Mouse (Mus musculus): ENCODE data around the gene Ndufv1.

The Ndufv1 gene

DNA sequence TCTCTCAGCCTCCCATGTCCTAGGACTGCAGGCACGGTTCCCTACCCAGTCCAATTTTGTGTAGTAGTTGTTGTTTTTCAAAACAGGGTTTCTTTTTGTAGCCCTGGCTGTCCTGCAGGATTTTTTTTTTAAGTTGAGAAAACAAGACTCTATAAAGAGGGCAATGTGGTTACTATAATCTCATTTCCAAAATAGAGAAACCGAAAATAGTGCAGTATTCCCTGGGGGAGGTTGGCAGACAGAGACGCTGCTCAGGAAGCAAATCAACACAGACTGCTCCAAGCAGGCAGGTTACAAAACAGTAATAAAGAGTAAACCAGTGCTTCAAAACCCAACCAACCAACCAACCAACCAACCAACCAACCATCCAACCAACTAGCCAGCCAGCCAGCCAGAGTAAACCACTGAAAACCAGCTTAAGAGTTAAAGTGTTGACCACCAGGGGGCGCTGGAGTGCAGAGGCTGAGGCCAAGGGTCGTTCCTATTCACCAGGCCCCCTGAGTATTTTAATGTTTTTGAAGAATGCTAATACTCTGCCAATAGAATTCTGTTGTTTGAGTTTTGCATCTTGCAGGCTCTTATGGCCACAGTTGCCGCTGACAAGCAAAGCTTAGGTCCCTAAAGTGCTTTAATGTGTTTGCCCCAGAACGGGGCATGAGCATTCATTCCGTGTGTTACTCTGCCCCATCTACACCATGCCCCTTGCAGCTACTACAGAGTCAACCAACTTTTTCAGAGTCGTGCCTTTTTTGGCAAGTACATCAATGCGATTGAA lies 39.3 kb upstream of the Ndufv1 start:
- CTCF ChIA-PET, result interaction anchor here (0.5 to 4.7 kb wide), 104 partner anchors 9 to 989 kb away, joined by 3 to 53 read pairs (median 4); partner anchors contain the start of genes Ndufv1 (in 4 of the 4), Aip (in 2 of the 4), Cdk2ap2 (in 2 of the 4) and Pold4 (in 2 of the 4)

DNA sequence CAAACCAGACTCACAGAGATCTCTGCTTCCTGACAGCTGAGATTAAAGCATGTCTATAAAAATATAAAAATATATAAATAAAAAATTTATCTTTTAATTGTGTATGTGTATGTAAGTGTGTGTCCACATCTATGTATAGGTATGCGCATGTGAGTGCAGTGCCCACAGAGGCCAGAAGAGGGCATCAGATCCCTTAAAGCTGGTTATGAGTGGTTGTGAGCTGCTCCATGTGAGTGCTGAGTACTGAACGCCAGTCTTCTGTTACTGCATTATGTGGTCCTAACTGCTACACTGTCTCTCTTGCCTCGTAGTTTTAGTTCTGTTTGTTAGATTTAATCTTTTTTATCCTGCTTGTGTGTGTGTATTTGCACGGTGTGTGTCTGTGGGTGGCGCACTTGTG lies 38.4 kb upstream of the Ndufv1 start:
- CTCF ChIA-PET, result interaction anchor here (0.5 to 4.7 kb wide), 47 partner anchors 9 to 347 kb away, joined by 3 to 53 read pairs (median 5); partner anchors contain the start of genes Cdk2ap2 (in 2 of the 4), Ndufv1 (in 2 of the 4), Gm49405 (in 1 of the 4) and Grk2 (in 1 of the 4)
- POLR2A ChIA-PET, result interaction anchor here in 2 of 4 experiments (0.9 to 8.7 kb wide), 11 partner anchors 8 to 459 kb away, joined by 3 to 98 read pairs (median 6); partner anchors contain the start of genes Cdk2ap2 (in 1 of the 2), Gstp1 (in 1 of the 2) and Pcx (in 1 of the 2)

More for the DNA sequence above, 39.3 kb upstream of the Ndufv1 start:
- POLR2A ChIA-PET, result interaction anchor here (0.5 to 8.7 kb wide), 27 partner anchors 8 to 600 kb away, joined by 3 to 98 read pairs (median 3); partner anchors contain the start of genes Cdk2ap2 (in 2 of the 4), Gstp1 (in 2 of the 4), Clcf1 (in 1 of the 4) and Ndufv1 (in 1 of the 4)

DNA sequence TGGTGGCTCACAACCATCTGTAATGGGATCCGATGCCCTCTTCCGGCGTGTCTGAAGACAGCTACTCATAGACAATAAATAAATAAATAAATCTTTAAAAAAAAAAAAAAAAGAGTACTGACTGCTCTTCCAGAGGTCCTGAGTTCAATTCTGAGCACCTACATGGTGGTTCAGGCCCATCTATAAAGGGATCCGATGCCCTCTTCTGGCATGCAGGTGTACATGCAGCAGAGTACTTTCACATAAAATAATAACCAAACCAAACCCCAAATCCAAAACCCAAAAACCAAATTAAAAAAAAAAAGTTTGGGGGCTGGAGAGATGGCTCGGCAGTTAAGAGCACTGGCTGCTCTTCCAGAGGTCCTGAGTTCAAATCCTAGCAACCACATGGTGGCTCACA lies 36.5 kb upstream of the Ndufv1 start:
- ChIA-PET POLR2A (interaction anchor here in 3 of 4 experiments (0.6 to 8.7 kb wide), 10 partner anchors 9 to 129 kb away, joined by 3 to 98 read pairs (median 25); partner anchors contain the start of genes Ndufv1 (in 2 of the 3), Gstp1 (in 1 of the 3) and Gstp3 (in 1 of the 3)), CTCF (interaction anchor here in 3 of 4 experiments (0.6 to 4.8 kb wide), 17 partner anchors 8 to 330 kb away, joined by 3 to 39 read pairs (median 4); partner anchors contain the start of genes Gstp3 (in 2 of the 3), Aip (in 1 of the 3), Gm49405 (in 1 of the 3) and Ndufv1 (in 1 of the 3))

DNA sequence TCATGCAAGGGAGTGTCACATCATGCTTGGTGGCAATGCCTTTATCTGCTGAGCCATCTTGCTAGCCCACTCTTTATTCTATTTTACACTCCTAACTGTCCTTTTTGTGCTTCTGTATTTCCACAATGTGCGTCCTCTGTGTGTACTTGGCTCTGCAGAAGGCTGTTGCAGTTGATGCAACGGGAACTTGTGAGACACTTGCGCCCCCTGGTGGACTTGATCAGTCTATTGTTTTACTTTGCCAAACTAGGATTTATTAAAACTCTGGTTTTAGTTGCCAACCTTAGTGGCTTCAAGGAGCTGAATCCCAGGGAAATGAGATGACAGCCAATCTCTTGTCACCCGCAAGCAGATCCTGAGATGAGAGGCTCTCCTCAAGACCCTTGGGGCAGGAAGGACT lies 35.3 kb upstream of the Ndufv1 start:
- POLR2A ChIA-PET, result interaction anchor here (0.6 to 8.7 kb wide), 52 partner anchors 9 to 1764 kb away, joined by 3 to 109 read pairs (median 10); partner anchors contain the start of genes Gm49405 (in 3 of the 4), Gstp1 (in 3 of the 4), Gstp3 (in 3 of the 4) and Ndufv1 (in 3 of the 4)
- CTCF ChIA-PET, result interaction anchor here (0.6 to 4.8 kb wide), 22 partner anchors 9 to 649 kb away, joined by 3 to 39 read pairs (median 4); partner anchors contain the start of genes Gstp1 (in 2 of the 4), Ndufv1 (in 2 of the 4), Aldh3b1 (in 1 of the 4) and Gm49405 (in 1 of the 4)

- ChIA-PET CTCF (interaction anchor here (0.5 to 4.8 kb wide), 60 partner anchors 9 to 915 kb away, joined by 3 to 39 read pairs (median 4); partner anchors contain the start of genes Ndufv1 (in 4 of the 4), Gstp1 (in 3 of the 4), Cdk2ap2 (in 2 of the 4) and Gm49405 (in 2 of the 4)), POLR2A (interaction anchor here (0.6 to 8.7 kb wide), 121 partner anchors 8 to 514 kb away, joined by 3 to 109 read pairs (median 6); partner anchors contain the start of genes Gstp1 (in 4 of the 4), Gm49405 (in 3 of the 4), Gstp3 (in 3 of the 4) and Ndufv1 (in 3 of the 4))
Measured at GRCm38 (mm10) chr19:4046866-4047254, 34.3 kb upstream of the Ndufv1 start.

DNA sequence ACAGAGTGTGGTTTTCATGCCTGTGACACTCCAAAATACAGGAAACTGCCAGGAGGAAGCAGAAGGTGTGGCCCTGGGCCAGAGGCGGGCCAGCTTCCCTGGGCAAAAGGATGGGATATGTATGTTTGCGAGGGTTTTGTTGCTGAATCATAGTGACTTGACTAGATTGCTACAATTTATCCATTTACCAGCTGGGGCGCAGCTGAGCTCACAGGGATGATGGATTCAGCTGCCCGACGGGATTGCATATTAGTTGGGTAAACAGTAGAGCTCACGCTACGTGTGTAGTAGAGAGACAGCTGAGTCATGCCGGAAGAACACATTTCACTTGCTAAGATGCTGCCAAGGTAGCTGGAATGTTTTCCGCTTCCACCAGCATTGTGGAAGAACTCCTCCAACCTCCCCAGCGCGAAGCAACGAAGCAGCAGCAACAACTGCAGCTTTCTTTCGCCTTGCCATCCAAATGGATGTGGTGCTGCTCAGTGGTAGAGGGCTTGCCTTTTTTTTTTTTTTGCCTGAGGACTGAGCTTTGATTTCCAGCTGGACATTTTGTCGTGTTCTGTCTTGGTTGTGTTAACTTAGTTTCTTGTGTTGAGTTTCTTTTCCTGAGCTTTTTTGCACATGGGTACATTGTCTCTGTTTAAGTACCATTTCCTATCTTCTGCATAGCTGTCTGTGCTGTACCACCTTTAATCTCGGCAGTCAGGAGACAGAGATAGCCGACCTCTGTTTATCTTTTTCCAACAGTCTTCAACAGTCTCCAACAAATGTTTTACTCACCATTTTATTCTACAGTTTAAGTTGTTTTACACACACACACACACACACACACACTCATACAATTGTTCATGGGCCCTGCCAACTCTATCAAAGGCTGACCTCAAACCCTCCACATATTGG lies 33.6 kb upstream of the Ndufv1 start, which contains the start of gene Gstp2:
Gene Gstp2 (minus strand): TSS at position 58 of the 900 bp plus-strand sequence.
- CTCF ChIA-PET, result interaction anchor here (0.5 to 4.8 kb wide), 68 partner anchors 8 to 916 kb away, joined by 3 to 39 read pairs (median 4); partner anchors contain the start of genes Ndufv1 (in 4 of the 4), Cdk2ap2 (in 2 of the 4), Gm49405 (in 2 of the 4) and Nudt8 (in 2 of the 4)
- POLR2A ChIA-PET, result interaction anchor here (0.6 to 8.7 kb wide), 149 partner anchors 8 to 1795 kb away, joined by 3 to 109 read pairs (median 5); partner anchors contain the start of genes Gstp1 (in 4 of the 4), Ndufv1 (in 4 of the 4), Cdk2ap2 (in 3 of the 4) and Gm49405 (in 3 of the 4)

DNA sequence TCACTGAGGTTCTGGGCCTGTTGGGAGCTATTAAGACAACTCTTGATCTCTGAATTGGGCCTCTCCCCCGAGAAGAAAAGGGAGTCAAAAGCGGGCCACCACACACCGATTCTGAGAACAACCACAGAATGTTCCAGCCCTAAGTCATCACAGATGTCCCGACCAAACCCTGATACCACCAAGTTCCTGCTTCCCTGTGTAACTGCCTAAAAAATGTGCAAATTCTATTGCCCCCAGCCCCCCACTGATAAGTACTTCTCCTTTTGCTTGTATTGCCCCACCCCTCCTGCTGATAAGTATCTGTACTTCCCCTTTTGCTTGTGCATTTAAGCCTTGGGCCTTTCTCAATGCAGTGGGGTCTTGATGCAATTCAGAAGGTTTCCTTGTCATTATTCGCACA lies 31.5 kb upstream of the Ndufv1 start:
- ChIA-PET CTCF (interaction anchor here in 2 of 4 experiments (0.6 to 2.8 kb wide), 4 partner anchors 13 to 1156 kb away, joined by 3 to 10 read pairs (median 4); no protein-coding TSS in a partner anchor), POLR2A (interaction anchor here in 3 of 4 experiments (0.6 to 5.1 kb wide), 12 partner anchors 7 to 201 kb away, joined by 3 to 82 read pairs (median 4); partner anchors contain the start of gene Gstp1 (in 1 of the 3))

- ChIA-PET POLR2A (interaction anchor here in 3 of 4 experiments (0.6 to 4.3 kb wide), 116 partner anchors 8 to 505 kb away, joined by 3 to 42 read pairs (median 4); partner anchors contain the start of genes Cdk2ap2 (in 3 of the 3), Ndufv1 (in 3 of the 3), 1810055G02Rik (in 2 of the 3) and Gm49405 (in 2 of the 3)), CTCF (interaction anchor here (0.6 to 2.7 kb wide), 20 partner anchors 9 to 1008 kb away, joined by 3 to 20 read pairs (median 5); partner anchors contain the start of genes Ndufv1 (in 2 of the 4), Aip (in 1 of the 4), Aldh3b2 (in 1 of the 4) and Gm49405 (in 1 of the 4))
Measured at GRCm38 (mm10) chr19:4042124-4042523, 29.5 kb upstream of the Ndufv1 start.

- ChIA-PET POLR2A (interaction anchor here in 3 of 4 experiments (0.6 to 4.3 kb wide), 86 partner anchors 7 to 504 kb away, joined by 3 to 42 read pairs (median 5); partner anchors contain the start of genes Cdk2ap2 (in 3 of the 3), Ndufv1 (in 3 of the 3), Gm49405 (in 2 of the 3) and Gstp3 (in 2 of the 3)), CTCF (interaction anchor here in 3 of 4 experiments (0.6 to 2.7 kb wide), 13 partner anchors 10 to 951 kb away, joined by 3 to 20 read pairs (median 6); partner anchors contain the start of genes Aip (in 1 of the 3), Gm49405 (in 1 of the 3), Ndufv1 (in 1 of the 3) and Nudt8 (in 1 of the 3))
Measured at GRCm38 (mm10) chr19:4041500-4041899, 28.9 kb upstream of the Ndufv1 start.

DNA sequence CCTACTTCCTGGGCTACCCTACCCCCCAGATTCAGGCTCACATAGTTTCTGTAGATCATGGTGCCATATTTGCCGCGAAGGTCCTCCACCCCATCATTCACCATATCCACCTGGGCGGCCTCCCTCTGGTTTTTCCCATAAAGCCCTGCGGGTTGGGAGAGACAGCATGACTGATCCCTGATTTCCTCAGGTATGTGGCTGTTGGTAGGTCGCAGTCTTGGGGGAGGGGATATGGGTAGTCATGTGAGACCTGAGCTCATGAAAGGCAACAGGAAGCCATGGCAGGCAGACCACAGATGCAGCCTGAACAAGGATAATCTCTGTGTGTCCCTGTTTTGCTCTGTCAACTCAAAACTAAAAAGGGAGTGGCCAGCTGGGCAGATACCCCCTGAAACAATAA lies 28.3 kb upstream of the Ndufv1 start:
- ChIA-PET POLR2A (interaction anchor here in 3 of 4 experiments (1.3 to 4.3 kb wide), 17 partner anchors 9 to 151 kb away, joined by 3 to 42 read pairs (median 13); partner anchors contain the start of genes Ndufv1 (in 3 of the 3), Gm49405 (in 2 of the 3), Nudt8 (in 2 of the 3) and Acy3 (in 1 of the 3)), CTCF (interaction anchor here in 2 of 4 experiments (0.6 to 2.7 kb wide), 5 partner anchors 11 to 952 kb away, joined by 3 to 20 read pairs (median 10); partner anchors contain the start of gene Ndufv1 (in 1 of the 2))

DNA sequence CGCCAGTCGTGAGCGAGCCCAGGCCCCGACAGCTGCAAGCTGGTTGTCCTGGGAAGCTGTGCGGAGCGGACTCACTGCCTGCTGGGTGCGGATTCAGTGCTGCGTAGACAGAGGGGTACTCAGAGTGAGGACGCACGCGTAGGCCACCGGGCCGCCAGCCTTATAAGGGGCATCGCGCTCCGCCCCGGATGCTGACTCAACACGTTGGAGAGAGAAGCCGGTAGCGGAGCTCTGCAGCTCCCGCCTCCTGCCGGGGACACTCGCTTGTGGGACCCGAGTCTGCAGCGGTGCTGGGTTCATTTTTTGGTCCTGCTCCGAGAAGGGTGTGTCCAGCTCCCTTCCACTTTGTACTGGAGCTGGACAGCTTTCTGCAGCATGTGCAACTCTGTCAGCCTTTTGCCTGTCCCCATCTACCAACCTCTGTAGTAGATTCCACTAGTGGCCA lies 25.2 kb upstream of the Ndufv1 start, which contains the start of gene Gstp1:
Gene Gstp1 (minus strand): TSS at position 198 of the 445 bp plus-strand sequence.
- ChIA-PET POLR2A (interaction anchor here (0.5 to 5.0 kb wide), 52 partner anchors 9 to 346 kb away, joined by 3 to 82 read pairs (median 3); partner anchors contain the start of genes Gstp2 (in 4 of the 4), Cdk2ap2 (in 2 of the 4), Ndufv1 (in 2 of the 4) and Ppp1ca (in 2 of the 4)), CTCF (interaction anchor here (0.6 to 2.2 kb wide), 15 partner anchors 8 to 681 kb away, joined by 3 to 9 read pairs (median 4); partner anchors contain the start of genes Gstp2 (in 1 of the 4) and Ndufv1 (in 1 of the 4))

- ChIA-PET CTCF (interaction anchor here (0.6 to 2.2 kb wide), 11 partner anchors 10 to 681 kb away, joined by 3 to 7 read pairs (median 4); partner anchors contain the start of gene Ndufv1 (in 1 of the 4)), POLR2A (interaction anchor here (0.5 to 5.0 kb wide), 46 partner anchors 9 to 346 kb away, joined by 3 to 82 read pairs (median 4); partner anchors contain the start of genes Gstp2 (in 4 of the 4), Gm49405 (in 3 of the 4), Nudt8 (in 3 of the 4) and Cdk2ap2 (in 2 of the 4))
Measured at GRCm38 (mm10) chr19:4037154-4037787, 24.7 kb upstream of the Ndufv1 start.

- POLR2A ChIA-PET, result interaction anchor here in 3 of 4 experiments (0.5 to 5.0 kb wide), 21 partner anchors 10 to 277 kb away, joined by 3 to 82 read pairs (median 3); partner anchors contain the start of genes Gstp2 (in 3 of the 3), Gm49405 (in 2 of the 3), Ndufv1 (in 2 of the 3) and Nudt8 (in 2 of the 3)
Measured at GRCm38 (mm10) chr19:4036327-4037045, 23.9 kb upstream of the Ndufv1 start.

More at GRCm38 (mm10) chr19:4036327-4037045, 23.9 kb upstream of the Ndufv1 start:
- CTCF ChIA-PET, result interaction anchor here in 2 of 4 experiments (0.9 to 1.3 kb wide), 4 partner anchors 10 to 37 kb away, joined by 3 to 5 read pairs (median 4); partner anchors contain the start of genes Gstp2 (in 1 of the 2) and Ndufv1 (in 1 of the 2)

Data from embryonic stem cell, embryonic (primary cell).